Mouse (Mus musculus) hindbrain, embryonic 14.5 days (tissue): ENCODE results near the gene Auts2. TPM values are rescaled to one million over a fixed set of nuclear protein-coding genes. Genes with fewer than 3 reads are reported as not detected.

Experiments used
- ATAC-seq: fragments of 200-750 bp; cut with Nextera tagmentation; 2 replicates; pipeline ENCODE4 v1.8.0; 2017; ENCODE audit warnings: moderate number of reproducible peaks, mild to moderate bottlenecking, moderate TSS enrichment, moderate library complexity; ENCODE audit not compliant: low FRiP score
- DNase-seq: peaks from one replicate; pipeline ENCODE4 v3.0.0-alpha.2; 2015; ENCODE audit warnings: low spot score
- H3K27ac ChIP-seq: fragments of 300-500 bp; sonication (generic); 2 replicates; pipeline ENCODE4 v1.5.1; 2014; ENCODE audit warnings: mild to moderate bottlenecking, moderate library complexity
- H3K27me3 ChIP-seq: fragments of 300-500 bp; sonication (generic); 2 replicates; pipeline ENCODE4 v1.6.1; 2014; ENCODE audit warnings: mild to moderate bottlenecking, low read length, mixed read lengths; ENCODE audit not compliant: control insufficient read depth, insufficient read depth
- H3K36me3 ChIP-seq: fragments of 300-500 bp; sonication (generic); replicated peaks from 2 replicates; pipeline ENCODE4 v1.6.1; 2014; ENCODE audit not compliant: control insufficient read depth, insufficient read depth
- H3K4me1 ChIP-seq: fragments of 300-500 bp; sonication (generic); replicated peaks from 2 replicates; pipeline ENCODE4 v1.6.1; 2014; ENCODE audit warnings: antibody characterized with exemption, low read length, mixed read lengths; ENCODE audit not compliant: control insufficient read depth, insufficient read depth
- H3K4me2 ChIP-seq: fragments of 300-500 bp; sonication (generic); replicated peaks from 2 replicates; pipeline ENCODE4 v1.6.1; 2014; ENCODE audit warnings: mild to moderate bottlenecking, moderate library complexity
- H3K4me3 ChIP-seq: fragments of 300-500 bp; sonication (generic); replicated peaks from 2 replicates; pipeline ENCODE4 v1.5.1; 2014; ENCODE audit warnings: mild to moderate bottlenecking, low read length
- H3K9ac ChIP-seq: fragments of 300-500 bp; sonication (generic); 2 replicates; pipeline ENCODE4 v1.6.1; 2014
- H3K9me3 ChIP-seq: fragments of 300-500 bp; sonication (generic); 2 replicates; pipeline ENCODE4 v1.6.1; 2016; ENCODE audit warnings: low read length; ENCODE audit not compliant: control insufficient read depth
- WGBS: fragments of 180-500 bp; shearing (Covaris S2); extraction: QIAGEN DNeasy Blood & Tissue Kit; methylation state at CpG from one replicate; pipeline ENCODE4 v1.1.7; 2014; 5-methylcytosine and 5-hydroxymethylcytosine counted together
- polyA plus RNA-seq: library from polyadenylated mRNA; unstranded; fragments of >200 nt; fragmentation: Nextera tagmentation; extraction: Ambion mirVana; gene quantifications from 2 replicates; pipeline ENCODE4 v1.2.1, GENCODE M21; 2014

Gene Auts2
- polyA plus RNA-seq, 1 experiment from 2014 or later: 61.8 TPM

GRCm38 (mm10) chr5:131494564-131494963 is 1048.6 kb downstream of the Auts2 start:
- ATAC-seq: no peak
- H3K4me1 ChIP-seq: no peaks in the 10 kb centered on the region
- 84% methylated on average over 5 of the region's 5 CpGs for WGBS

GRCm38 (mm10) chr5:131492535-131492934 is 1050.6 kb downstream of the Auts2 start:
- 89% methylated on average over 8 of the region's 8 CpGs for WGBS
- Histone ChIP-seq H3K9ac (no peak overlapping the region), H3K27ac (no peak overlapping the region), H3K36me3 (no peaks in the 10 kb centered on the region; the same call in 1 of the 2 replicates), H3K4me3 (no peak overlapping the region), H3K4me1 (no peaks in the 10 kb centered on the region), H3K4me2 (no peak overlapping the region), H3K27me3 (no peaks in the 10 kb centered on the region), H3K9me3 (no peaks in the 10 kb centered on the region)
- DNase-seq (no peak), ATAC-seq (no peak)

More at GRCm38 (mm10) chr5:131494564-131494963, 1048.6 kb downstream of the Auts2 start:
- H3K27ac ChIP-seq: no peak overlapping the region
- no peak overlapping the region for H3K4me2 ChIP-seq
- H3K27me3 ChIP-seq: no peaks in the 10 kb centered on the region
- no peak for DNase-seq
- H3K4me3 ChIP-seq: no peak overlapping the region
- H3K9me3 ChIP-seq: no peaks in the 10 kb centered on the region
- H3K36me3 ChIP-seq: no peaks in the 10 kb centered on the region; the same call in 1 of the 2 replicates
- H3K9ac ChIP-seq: no peak overlapping the region

- DNase-seq: no peak
- H3K4me2 ChIP-seq: no peak overlapping the region
- no peak overlapping the region for H3K27ac ChIP-seq
- H3K9ac ChIP-seq: no peak overlapping the region
- H3K27me3 ChIP-seq: no peaks in the 10 kb centered on the region
- H3K9me3 ChIP-seq: no peaks in the 10 kb centered on the region
- H3K4me3 ChIP-seq: no peak overlapping the region
- ATAC-seq: no peak
- WGBS: 73% methylated on average over 8 of the region's 8 CpGs
- no peaks in the 10 kb centered on the region for H3K4me1 ChIP-seq
- no peaks in the 10 kb centered on the region; the same call in 1 of the 2 replicates for H3K36me3 ChIP-seq
Measured at GRCm38 (mm10) chr5:131491843-131492242, 1051.3 kb downstream of the Auts2 start.

GRCm38 (mm10) chr5:131490811-131491210 is 1052.3 kb downstream of the Auts2 start:
- H3K4me3 ChIP-seq: no peak overlapping the region
- H3K9me3 ChIP-seq: no peaks in the 10 kb centered on the region
- H3K36me3 ChIP-seq: no peaks in the 10 kb centered on the region; the same call in 1 of the 2 replicates
- no peak overlapping the region for H3K9ac ChIP-seq
- H3K4me1 ChIP-seq: no peaks in the 10 kb centered on the region
- ATAC-seq (no peak), DNase-seq (no peak)
- H3K27ac ChIP-seq: no peak overlapping the region
- 76% methylated on average over 2 of the region's 2 CpGs for WGBS
- H3K27me3 ChIP-seq: no peaks in the 10 kb centered on the region
- H3K4me2 ChIP-seq: no peak overlapping the region

GRCm38 (mm10) chr5:131489846-131490245 is 1053.3 kb downstream of the Auts2 start:
- H3K4me1 ChIP-seq: no peaks in the 10 kb centered on the region
- no peaks in the 10 kb centered on the region for H3K27me3 ChIP-seq
- no peak overlapping the region for H3K27ac ChIP-seq
- DNase-seq: no peak
- H3K4me2 ChIP-seq: no peak overlapping the region
- no peak overlapping the region for H3K4me3 ChIP-seq
- H3K9ac ChIP-seq: no peak overlapping the region
- no peaks in the 10 kb centered on the region; the same call in 1 of the 2 replicates for H3K36me3 ChIP-seq
- H3K9me3 ChIP-seq: no peaks in the 10 kb centered on the region
- WGBS: 91% methylated on average over 7 of the region's 7 CpGs
- ATAC-seq: no peak

GRCm38 (mm10) chr5:131486527-131486926 is 1056.6 kb downstream of the Auts2 start:
- 85% methylated on average over 4 of the region's 4 CpGs for WGBS
- H3K36me3 ChIP-seq: no peaks in the 10 kb centered on the region
- no peaks in the 10 kb centered on the region for H3K4me1 ChIP-seq
- H3K27ac ChIP-seq: no peak overlapping the region
- ATAC-seq (no peak), DNase-seq (no peak)
- no peak overlapping the region for H3K9ac ChIP-seq
- no peak overlapping the region for H3K4me3 ChIP-seq
- H3K27me3 ChIP-seq: no peaks in the 10 kb centered on the region
- no peaks in the 10 kb centered on the region for H3K9me3 ChIP-seq
- no peak overlapping the region for H3K4me2 ChIP-seq

GRCm38 (mm10) chr5:131475278-131475677 is 1067.9 kb downstream of the Auts2 start:
- no peak overlapping the region for H3K9ac ChIP-seq
- H3K27ac ChIP-seq: no peak overlapping the region
- ATAC-seq (no peak), DNase-seq (no peak)
- no peaks in the 10 kb centered on the region for H3K4me1 ChIP-seq
- H3K36me3 ChIP-seq: peaks cover 61% of the 10 kb centered on the region
- H3K4me3 ChIP-seq: no peak overlapping the region
- no peaks in the 10 kb centered on the region for H3K27me3 ChIP-seq
- no peak overlapping the region for H3K4me2 ChIP-seq
- H3K9me3 ChIP-seq: no peaks in the 10 kb centered on the region

GRCm38 (mm10) chr5:131468609-131469008 is 1074.5 kb downstream of the Auts2 start:
- no peak for DNase-seq
- Histone ChIP-seq H3K27ac (no peak overlapping the region), H3K4me2 (no peak overlapping the region), H3K4me3 (no peak overlapping the region), H3K9me3 (no peaks in the 10 kb centered on the region), H3K9ac (no peak overlapping the region), H3K4me1 (no peaks in the 10 kb centered on the region), H3K27me3 (no peaks in the 10 kb centered on the region), H3K36me3 (peaks cover 85% of the 10 kb centered on the region)
- WGBS: 93% methylated on average over 4 of the region's 4 CpGs
- no peak for ATAC-seq

GRCm38 (mm10) chr5:131466131-131466530 is 1077.0 kb downstream of the Auts2 start:
- H3K4me2 ChIP-seq: no peak overlapping the region
- WGBS: 84% methylated on average over 9 of the region's 9 CpGs
- peaks cover 77% of the 10 kb centered on the region for H3K36me3 ChIP-seq
- H3K9ac ChIP-seq: no peak overlapping the region
- no peaks in the 10 kb centered on the region for H3K27me3 ChIP-seq
- peaks cover 5% of the 10 kb centered on the region; the same call in 1 of the 2 replicates for H3K4me1 ChIP-seq
- H3K9me3 ChIP-seq: no peaks in the 10 kb centered on the region
- no peak overlapping the region for H3K27ac ChIP-seq
- ATAC-seq: no peak
- DNase-seq: no peak
- H3K4me3 ChIP-seq: no peak overlapping the region

GRCm38 (mm10) chr5:131463402-131463801 is 1079.7 kb downstream of the Auts2 start:
- peaks cover 76% of the 10 kb centered on the region for H3K36me3 ChIP-seq
- H3K9ac ChIP-seq: no peak overlapping the region
- H3K27ac ChIP-seq: peak overlapping the region; percentile 57
- DNase-seq (peak; percentile 50), ATAC-seq (peak; percentile 41; the same call in 1 of the 2 replicates)
- H3K4me3 ChIP-seq: no peak overlapping the region
- peaks cover 5% of the 10 kb centered on the region; the same call in 1 of the 2 replicates for H3K4me1 ChIP-seq
- 55% methylated on average over 6 of the region's 6 CpGs for whole genome bisulfite sequencing
- no peaks in the 10 kb centered on the region for H3K27me3 ChIP-seq
- H3K4me2 ChIP-seq: no peak overlapping the region
- H3K9me3 ChIP-seq: no peaks in the 10 kb centered on the region
